Mouse (Mus musculus): ENCODE measurements around the gene Hnrnpab.
"Not testable (repeated sequence)": the region's sequence is repeated elsewhere in the genome, so short reads cannot be mapped to it uniquely, and the experiment has no call there.

Gene Hnrnpab

DNA sequence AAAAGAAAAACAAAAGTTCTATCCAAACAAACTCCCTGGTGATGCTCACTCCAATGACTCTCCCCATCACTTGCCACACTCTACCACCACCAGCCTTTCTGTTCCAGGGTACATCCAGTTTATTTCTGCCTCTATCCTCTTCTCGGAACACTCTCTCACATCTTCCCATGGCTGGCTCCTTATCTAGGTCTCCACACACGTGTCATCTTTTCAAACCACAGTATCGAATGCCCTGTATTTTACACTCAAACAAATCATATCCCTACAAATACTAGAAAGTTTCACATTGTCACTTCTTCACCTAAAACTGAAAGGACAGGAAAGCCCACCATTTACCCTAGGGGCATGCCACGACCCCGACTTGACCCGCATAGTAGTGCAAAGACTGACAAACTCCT, 28.5 kb upstream of the Hnrnpab start:
- no peak for DNase-seq (ENCODE audit: low read depth, low spot score)

DNA sequence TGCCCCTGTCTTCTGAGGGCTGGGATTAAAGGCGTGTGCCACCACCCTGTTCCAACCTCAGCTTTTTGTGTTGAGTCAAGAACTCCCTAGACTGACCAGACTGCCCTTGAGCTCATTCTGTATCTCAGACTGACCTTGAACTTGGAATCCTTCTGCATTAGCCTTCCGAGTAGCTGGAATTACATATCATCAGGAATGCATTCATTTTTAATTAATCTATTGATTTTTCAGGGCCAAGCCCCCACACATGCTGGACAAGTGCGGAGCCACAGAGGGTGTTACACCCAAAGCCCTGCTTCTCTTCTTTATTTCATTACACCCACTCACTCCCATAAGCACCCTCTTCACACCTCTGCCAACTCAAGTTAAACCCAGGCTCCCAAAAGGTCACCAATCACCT, 27.1 kb upstream of the Hnrnpab start:
- DNase-seq (ENCODE audit: low read depth, low spot score): no peak

DNA sequence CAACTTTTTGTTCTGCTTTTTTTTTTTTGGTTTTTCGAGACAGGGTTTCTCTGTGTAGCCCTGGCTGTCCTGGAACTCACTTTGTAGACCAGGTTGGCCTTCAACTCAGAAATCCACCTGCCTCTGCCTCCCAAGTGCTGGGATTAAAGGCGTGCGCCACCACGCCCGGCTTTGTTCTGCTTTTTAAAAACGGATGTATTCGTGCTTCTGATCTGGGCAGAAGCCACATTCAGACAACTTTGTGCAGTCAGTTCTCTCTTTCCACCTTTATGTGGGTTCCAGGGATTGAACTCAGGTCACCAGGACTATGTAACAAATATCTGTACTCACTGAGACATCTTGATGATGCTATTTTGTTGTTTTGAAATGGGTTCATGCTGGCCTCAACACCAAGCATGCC, 26.6 kb upstream of the Hnrnpab start:
- not testable (repeated sequence) for DNase-seq (ENCODE audit: low read depth, low spot score)

DNA sequence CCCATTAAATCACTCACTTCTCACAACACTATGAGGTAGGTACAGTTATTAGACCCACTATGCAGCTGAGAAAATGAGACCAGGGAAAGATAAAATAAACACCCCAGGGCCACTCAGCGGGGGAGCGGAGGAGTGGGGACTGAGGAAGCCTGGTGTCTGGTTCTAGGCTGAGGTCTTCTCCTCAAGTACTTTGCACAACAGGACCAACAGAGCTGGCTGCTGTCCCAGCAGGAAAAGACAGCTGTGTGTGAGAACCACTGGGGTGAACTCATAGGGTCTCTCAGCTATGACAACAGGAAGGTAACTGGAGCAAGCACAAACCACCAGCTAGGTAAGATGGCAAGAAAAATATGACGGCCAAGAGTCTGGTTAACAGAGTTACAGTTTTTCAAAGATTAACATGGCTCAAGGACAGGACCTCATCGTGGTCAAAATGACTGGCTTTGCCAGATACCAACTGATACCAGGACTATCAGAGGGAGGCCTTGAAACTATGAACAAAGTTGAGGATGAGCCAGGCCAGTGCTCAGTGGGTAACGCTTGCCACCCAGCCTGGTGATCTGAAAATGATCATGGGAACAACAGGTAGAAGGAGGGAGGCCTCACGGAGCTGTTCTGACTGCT, 25.6 kb upstream of the Hnrnpab start:
- no peak for DNase-seq (ENCODE audit: low read depth, low spot score)

DNA sequence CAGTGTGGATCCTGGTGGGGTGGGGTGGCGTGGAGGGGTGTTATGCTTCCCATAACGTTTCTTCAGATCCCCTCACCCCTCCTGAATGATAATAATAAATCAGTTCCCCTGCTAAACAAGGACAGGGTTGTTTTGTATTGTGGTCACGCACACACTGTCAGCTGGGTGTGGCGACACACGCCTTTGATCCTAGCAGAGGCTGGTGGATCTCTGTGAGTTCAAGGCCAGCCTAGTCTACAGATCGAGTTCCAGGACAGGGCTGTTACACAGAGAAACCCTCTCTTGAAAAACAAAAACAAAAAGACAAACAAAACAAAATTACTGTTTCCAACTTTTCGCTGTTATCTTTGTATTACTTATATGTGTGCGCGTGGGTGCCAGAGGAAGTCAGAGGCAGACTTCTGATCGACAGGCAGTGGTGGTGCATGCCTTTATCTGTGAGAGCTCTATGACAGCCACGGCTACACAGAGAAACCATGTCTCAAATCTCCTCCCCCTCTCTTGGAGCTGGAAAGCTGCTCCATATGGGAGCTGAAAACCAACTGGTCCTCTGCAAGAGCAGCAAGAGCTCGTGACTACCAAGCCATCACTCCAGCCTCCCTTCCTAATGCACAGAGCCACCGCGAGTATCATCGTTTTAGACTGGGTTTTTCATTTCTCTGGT, 23.1 kb upstream of the Hnrnpab start:
- peak; percentile 89 for DNase-seq (ENCODE audit: low read depth, low spot score)

DNA sequence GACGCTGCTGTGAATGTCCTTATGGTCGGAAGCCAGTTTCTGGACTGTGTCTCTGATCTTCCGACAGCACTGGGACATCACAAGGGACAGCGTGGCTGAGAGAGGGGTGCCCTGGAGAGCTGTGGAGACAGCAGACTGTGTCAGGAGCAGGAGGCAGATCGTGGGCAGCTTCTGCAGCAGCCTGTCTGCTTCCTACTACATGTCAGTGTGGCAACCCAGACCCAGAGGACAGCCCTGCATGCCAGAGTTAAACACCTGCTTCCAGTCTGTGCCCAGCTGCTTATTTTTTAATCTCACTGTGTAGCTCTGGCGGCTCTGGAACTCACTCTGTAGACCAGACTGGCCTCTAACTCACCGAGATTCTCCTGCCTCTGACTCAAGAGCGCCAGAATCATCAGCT, 21.3 kb upstream of the Hnrnpab start:
- DNase-seq (ENCODE audit: low read depth, low spot score): peak; percentile 48

DNA sequence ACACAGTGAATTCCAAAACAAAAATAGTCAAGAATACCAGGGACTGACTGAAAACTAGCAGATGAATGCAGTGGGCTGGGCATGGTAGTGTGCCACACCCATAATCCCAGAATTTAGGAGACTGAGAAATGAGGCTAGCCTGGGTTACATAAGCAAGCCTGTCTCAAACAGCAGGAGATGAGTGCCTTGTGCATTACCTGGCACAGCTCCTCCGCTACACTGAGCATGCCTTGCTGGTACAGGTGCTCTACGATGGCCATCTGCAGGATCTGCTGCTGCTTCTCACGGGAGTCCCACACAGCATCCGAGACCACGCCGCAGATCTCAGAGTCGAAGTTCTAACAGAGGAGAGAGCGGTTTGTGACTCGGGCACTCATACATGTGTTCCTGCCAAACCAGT, 20.8 kb upstream of the Hnrnpab start:
- peak; percentile 80 for DNase-seq (ENCODE audit: low read depth, low spot score)

DNA sequence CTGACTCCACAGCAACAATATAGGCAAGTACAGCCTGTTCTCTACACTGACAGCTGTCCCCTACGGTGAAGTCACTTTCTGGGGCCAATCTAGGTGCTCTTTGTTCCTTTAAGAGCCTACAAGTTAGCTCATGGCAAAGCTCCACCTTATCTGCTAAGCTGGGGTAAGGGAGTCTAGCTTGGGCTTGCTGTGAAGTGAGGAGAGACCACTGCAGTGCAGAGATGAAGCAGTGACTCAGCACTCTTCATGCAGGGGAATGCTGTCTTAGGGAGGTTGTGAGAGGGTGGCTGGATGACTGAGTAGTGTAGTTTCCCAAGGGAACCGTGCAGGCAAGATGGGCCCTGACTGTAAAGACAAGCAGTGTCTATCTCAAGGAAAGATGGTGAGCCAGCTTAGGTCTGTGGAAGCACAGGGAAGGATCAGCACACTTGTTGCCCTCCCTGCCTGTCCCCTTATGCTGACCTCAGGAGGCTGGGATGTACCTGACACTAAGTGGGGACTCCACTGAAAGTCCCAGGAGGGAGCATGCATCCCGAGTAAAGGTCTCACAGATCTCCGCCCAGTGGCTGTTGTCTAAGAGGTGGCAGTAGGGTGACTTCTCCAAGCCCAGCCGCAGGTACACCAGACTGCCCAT, 18.7 kb upstream of the Hnrnpab start:
- DNase-seq (ENCODE audit: low read depth, low spot score): peak; percentile 56

DNA sequence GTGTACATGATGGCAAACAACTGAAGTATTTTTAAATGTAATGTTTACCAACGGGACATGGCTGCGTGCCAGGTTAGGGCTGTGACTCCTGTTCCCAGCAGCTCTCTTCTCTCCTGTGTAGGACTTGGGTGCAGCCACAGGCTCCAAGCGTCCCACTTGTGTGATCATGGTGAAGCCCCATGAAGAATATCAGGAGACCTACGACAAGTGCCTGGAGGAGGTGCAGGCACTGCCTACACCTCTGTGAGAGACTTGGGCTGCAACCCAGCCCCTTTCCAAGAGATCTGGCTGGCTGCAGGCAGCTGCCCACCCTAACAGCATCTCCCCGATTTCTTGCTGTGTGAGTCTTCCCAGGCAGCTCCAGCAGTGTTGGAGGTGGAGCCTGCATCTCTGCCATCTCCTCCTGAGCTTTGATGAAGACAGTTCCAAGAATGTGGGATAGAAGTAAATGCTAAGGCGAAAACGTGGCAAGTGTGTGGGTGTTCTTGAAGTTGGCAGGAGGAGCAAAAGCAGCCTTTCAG, 16.4 kb upstream of the Hnrnpab start:
- DNase-seq (ENCODE audit: low read depth, low spot score): peak; percentile 95

DNA sequence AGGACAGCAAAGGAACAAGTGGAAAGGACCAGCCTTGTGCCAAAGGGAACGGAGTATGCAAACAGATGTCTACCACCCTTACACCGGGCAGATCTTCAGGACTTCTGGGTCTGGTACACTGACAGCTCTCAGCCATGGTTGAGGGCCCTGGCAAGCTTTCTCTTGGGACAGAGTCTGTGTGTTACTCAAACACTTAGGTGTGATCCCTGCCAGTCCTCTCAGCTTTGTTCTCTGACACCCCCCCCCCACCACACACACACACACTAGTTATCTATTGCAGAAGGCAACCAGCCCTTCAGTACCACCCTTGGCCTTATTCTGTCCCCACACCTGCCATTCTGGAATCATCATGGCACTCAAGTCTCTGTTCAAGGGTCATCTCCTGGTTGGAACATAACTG, 15.1 kb upstream of the Hnrnpab start:
- no peak for DNase-seq (ENCODE audit: low read depth, low spot score)

DNA sequence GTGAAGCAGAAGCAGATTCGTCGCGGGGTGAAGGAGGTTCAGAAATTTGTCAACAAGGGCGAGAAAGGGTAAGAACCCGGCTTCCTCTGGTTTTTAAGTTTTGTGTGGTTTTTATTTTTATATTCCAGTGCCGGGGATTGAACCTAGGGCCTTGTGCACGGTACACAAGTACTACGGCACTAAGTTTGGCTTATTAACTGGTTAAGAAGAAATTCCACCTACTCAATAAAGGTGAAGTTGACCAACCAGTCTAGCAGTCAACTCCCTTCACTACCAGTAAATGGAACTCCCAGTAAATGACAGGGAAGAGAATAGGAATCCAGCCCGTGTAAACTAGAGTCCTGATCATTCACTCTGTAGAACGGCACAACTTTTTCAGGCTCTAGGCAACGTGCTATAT, 13.4 kb upstream of the Hnrnpab start:
- no peak for DNase-seq (ENCODE audit: low read depth, low spot score)

DNA sequence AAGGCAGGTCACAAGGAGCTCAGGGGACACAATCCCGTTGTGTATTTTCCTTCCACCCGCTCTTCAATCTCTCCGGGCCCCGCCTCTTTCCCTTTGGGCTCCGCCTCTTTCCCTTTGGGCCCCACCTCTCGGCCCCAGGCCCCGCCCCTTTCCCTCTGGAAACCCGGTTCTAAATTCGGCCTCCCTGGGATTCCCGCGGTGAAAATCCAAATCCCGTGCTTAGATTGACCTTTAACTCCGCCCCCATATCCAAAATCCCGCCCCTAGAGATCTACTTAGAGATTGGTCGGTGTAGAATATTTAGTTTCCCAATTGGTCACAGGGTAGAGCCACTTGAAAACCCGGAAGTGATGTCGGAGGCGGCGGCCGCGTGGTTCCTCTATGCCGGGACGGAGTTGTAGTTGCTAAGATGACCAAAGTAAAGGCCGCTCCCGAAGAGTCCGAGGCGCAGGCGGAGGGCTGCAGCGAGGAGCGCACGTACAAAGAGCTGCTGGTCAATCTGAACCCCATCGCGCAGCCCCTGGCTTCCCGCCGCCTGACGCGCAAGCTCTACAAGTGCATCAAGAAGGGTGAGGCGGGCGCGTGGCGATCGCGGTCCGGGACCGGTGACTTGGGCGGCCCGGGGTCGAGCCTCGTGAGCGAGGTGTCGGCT, 12.9 kb upstream of the Hnrnpab start, which contains the start of gene Nhp2:
Nhp2 (plus strand) TSS at position 327 of the 652 bp plus-strand sequence.
- peak; percentile 99 for DNase-seq (ENCODE audit: low read depth, low spot score)

DNA sequence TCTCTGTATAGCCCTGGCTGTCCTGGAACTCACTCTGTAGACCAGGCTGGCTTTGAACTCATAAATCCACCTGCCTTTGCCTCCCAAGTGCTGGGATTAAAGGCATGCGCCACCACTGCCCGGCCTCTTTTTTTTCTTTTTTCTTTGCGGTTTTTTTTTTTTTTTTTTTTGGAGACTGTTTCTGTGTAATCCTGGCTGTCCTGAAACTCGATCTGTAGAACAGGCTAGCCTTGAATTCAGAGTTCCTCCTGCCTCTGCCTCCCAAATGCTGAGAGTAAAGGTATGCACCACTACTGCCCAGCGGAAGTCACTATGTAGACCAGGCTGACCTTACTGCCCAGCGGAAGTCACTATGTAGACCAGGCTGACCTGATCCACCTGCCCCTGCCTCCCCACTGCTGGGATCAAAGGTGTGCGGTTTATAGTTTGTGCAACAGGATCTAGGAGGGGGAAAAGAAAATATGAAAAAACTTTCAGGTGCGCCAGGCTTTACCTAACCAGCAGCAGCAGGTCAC, 12.3 kb upstream of the Hnrnpab start:
- DNase-seq (ENCODE audit: low read depth, low spot score): no peak

DNA sequence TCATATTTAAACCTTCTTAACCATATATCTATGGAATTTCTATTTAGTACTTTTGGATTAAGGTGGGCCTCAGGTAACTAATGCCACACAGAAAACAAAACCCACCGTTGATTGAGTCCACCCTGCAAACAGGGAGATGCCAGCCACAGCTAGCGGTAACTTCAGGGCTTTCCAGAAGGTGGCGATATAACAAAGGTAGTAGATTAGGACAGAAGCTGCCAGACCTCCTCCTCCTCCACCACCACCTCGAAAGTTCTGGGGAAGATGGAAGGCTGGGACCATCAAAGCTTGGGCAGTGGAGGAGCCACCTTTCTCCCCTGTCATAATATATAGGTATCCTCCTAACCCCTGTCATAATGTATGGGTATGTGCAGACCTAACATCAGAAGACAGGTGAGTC, 11.0 kb upstream of the Hnrnpab start:
- DNase-seq (ENCODE audit: low read depth, low spot score): peak; percentile 81

DNA sequence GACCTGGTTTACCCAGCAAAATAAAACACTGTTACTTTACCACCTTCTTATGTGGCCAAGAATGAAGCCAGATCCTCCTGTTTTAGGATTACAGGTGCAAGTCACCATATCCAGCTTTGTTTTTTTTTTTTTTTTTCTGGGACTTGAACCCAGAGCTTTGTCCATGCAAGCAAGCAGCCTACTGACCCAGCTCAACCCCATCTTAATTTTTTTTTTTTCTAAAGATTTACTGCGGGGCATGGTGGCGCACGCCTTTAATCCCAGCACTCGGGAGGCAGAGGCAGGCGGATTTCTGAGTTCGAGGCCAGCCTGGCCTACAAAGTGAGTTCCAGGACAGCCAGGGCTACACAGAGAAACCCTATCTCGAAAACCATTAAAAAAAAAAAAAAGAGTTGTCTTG, 9.5 kb upstream of the Hnrnpab start:
- DNase-seq (ENCODE audit: low read depth, low spot score): not testable (repeated sequence)

DNA sequence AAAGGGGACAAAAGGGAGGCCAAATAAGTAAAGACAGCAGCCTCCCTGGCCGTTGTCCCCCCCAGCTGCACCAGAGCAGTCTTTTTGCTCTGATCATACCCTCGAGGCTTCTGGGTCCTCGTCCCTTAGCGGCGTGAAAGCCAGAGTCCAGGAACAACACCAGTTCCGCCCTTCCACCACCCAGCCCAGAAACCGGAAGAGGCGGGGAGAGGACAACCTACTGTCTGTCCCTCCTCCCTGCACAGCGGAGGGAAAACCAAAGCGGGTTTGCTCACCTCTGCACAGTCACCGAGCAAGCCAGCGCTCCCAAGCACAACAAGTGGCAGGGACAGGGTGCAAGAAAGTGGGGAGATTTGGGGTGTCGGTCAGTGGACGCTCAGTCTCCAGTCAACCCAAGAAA, 9.0 kb upstream of the Hnrnpab start:
- peak; percentile 77 for DNase-seq (ENCODE audit: low read depth, low spot score)

DNA sequence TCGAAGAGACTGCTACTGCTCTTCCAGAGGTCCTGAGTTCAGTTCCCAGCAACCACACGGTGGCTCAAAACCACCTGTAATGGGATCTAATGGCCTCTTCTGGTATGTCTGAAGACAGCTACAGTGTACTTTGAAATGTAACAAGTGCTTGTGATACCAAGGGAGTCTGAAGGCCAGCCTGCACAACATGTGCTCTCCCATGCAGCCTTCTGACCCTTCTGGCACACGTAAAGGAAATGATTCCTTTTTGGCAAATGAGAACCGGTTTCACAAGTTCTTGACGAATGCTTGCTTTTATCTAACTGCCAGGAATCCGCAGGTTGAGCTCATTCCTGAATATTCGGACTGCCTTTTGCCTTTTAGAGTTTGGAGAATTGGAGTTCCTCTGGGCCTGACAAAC, 8.5 kb upstream of the Hnrnpab start:
- no peak for DNase-seq (ENCODE audit: low read depth, low spot score)

DNA sequence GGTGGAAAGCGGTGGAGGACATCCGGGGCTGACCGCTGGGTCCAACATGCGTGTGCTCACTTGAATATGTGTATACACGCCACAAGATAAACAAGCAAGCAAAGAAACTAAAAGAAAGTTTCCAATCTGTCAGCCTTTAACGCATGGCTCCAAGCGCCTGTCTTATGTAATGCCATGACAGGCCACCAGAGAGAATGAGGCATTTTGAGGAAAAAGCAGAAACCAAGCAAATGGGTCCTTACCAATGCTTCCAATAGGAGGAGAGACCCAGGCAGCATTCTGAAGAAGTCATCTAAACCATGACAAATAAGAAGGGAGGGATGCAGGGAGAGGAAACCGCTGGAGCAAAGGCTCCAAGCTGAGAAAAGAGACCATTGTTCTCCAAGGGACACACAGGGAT, 7.6 kb upstream of the Hnrnpab start:
- no peak for DNase-seq (ENCODE audit: low read depth, low spot score)

DNA sequence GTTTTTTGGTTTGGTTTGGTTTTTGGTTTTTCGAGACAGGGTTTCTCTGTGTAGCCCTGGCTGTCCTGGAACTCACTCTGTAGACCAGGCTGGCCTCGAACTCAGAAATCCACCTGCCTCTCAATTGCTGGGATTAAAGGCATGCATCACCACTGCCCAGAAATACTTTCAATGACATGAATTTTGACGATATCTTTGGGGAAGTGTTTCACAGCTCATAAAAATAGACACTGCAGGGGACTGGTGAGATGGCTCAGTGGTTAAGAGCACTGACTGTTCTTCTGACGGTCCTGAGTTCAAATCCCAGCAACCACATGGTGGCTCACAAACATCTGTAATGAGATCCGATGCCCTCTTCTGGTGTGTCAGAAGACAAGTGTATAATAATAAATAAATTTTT, 3.3 kb upstream of the Hnrnpab start:
- DNase-seq (ENCODE audit: low read depth, low spot score): not testable (repeated sequence)

DNA sequence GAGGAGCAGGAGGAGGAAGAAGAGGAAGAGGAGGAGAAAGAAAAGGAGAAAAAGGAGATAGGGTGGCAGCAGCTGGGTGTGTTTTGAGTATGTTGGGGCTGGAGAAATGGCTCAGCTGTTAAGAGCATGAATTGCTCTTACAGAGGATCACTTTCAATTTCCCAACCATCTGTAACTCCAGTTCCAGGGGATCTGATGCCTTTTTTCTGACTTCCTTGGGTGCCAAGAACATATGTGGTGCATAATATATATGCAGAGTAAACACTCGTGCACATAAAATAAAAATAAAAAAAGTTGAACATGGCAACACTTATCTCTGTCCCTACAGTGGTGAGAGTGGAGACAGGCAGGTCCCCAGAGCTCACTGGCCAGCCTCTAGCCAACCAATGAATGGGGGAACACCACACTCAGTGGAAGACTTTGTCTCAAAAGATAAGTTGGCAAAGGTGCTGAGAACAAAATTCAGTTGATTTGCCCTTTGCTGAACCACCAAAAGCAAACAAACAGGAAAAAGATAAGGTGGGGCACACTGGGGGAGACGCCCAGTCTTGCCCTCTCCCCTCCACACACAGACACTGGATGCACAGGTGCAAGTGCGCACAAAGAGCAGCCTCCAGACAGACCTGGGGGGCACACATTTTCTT, 2.7 kb upstream of the Hnrnpab start:
- DNase-seq (ENCODE audit: low read depth, low spot score): no peak

DNA sequence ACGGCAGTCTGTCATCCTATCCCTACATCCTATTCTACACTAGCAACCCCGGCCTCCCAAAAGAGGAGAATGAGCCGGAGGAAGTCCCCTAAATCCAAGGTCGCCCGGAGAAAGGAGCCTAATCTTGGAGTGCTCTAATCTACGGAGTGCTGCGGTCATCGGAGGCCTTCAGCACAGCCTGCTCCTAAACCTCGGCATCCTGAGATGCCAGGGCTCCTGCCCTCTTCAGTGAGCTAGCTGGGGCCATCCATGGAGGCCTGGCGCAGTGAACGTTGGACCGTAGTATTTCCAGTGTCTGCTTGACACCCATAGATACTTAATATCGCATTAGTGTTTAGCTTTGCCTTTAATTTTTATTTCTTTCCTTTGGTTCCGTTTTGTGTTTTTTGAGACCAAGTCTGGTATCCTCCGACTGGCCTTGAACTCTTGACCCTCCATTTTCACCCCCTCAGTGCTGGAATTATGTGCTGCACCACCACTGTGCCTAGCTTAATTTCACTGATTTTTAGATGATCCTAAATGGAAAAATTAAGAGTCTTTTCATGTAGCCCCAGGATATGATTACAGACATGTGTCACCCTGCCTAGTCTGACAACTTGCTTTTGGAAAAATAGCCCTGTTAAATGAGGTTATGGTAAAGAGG, 570 bp upstream of the Hnrnpab start:
- DNase-seq (ENCODE audit: low read depth, low spot score): no peak
